Comparison of ENCODE assay signal across 16 mouse cellular contexts in the genomic region with DNA sequence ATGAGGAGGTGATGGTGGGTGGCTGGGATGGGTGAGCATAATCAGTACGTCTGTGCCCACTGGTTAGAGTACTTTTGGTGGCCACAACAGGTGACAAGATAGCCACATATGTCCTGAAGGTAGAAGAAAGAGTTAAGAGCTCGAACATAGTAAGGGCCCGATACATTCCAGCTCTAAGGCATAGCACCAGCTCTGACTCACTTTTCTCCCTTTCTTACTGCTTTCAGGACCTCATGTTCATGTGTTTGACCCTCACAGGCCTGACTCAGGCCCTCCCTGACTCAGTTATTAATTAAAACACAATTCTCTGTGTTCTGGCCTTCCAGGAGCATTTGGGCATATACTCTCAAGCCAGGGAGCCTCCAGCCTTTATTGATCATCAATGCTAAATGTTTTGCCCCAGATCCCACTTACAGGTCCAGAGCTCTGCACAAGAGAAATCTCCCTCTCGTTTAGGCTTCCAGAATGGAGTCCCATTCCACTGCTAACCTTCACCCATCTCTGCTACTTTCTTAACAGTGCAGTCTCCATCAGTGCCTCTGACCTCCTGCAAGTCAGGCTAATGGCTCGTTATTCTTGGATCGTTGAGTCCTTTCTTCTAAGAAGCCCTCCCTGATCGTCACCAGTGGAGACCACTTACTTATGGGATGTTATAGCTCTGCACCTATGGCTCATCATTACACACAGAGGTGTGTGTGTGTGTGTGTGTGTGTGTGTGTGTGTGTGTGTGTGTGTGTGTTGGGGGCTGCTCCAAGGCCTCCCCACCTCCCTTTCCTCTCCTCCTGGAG. TPM values are rescaled to one million over a fixed set of nuclear protein-coding genes. Genes with fewer than 3 reads are reported as not detected.
DNase-seq lines count a peak whose midpoint lies in the region; ATAC-seq and TF ChIP-seq lines count a peak whose summit lies in the region.
"Had no signal": no experiment of that assay in that cellular context is flagged by ENCODE, and none has a peak within 500 bp of the region (broad histone marks: within the 10 kb centered on the region; RNA-seq: fewer than 3 reads in every experiment).

No protein-coding gene starts in this region.

- peaks cover 47% of the 10 kb centered on the region for H3K4me1 ChIP-seq in midbrain, embryonic 10.5 days
- no peaks in the 10 kb centered on the region; the same call in 1 of the 2 replicates for H3K4me1 ChIP-seq in midbrain, embryonic 11.5 days (ENCODE audit: control insufficient read depth, insufficient read depth, low read length)
- peaks cover 26% of the 10 kb centered on the region for H3K4me1 ChIP-seq in embryonic fibroblast, embryonic 13.5 days (ENCODE audit: control insufficient read depth, insufficient read depth, low read length)
- peaks cover 73% of the 10 kb centered on the region for H3K4me1 ChIP-seq in hindbrain, embryonic 13.5 days (replicated peaks)
- peaks cover 66% of the 10 kb centered on the region for H3K4me1 ChIP-seq in neural tube, embryonic 15.5 days
- peaks cover 4% of the 10 kb centered on the region for H3K4me1 ChIP-seq in kidney, embryonic 16.5 days (ENCODE audit: insufficient read depth, low read length)

- no peaks in the 10 kb centered on the region for H3K9me3 ChIP-seq in midbrain, embryonic 10.5 days (replicated peaks)
- H3K9me3 ChIP-seq in midbrain, embryonic 11.5 days (ENCODE audit: control insufficient read depth, low read length) = no peaks in the 10 kb centered on the region
- H3K9me3 ChIP-seq in hindbrain, embryonic 13.5 days = no peaks in the 10 kb centered on the region
- H3K9me3 ChIP-seq in neural tube, embryonic 15.5 days (replicated peaks) = no peaks in the 10 kb centered on the region
- H3K9me3 ChIP-seq in kidney, embryonic 16.5 days (ENCODE audit: low read length) = no peaks in the 10 kb centered on the region
- H3K9me3 ChIP-seq: embryonic facial prominence, embryonic 12.5 days; intestine, embryonic 15.5 days; limb, embryonic 15.5 days had no signal

- WGBS in midbrain, embryonic 10.5 days = 75% methylated on average over 7 of the region's 7 CpGs
- WGBS in midbrain, embryonic 11.5 days = 75% methylated on average over 7 of the region's 7 CpGs
- WGBS in hindbrain, embryonic 13.5 days = 60% methylated on average over 7 of the region's 7 CpGs
- WGBS in neural tube, embryonic 15.5 days = 50% methylated on average over 7 of the region's 7 CpGs
- 57% methylated on average over 7 of the region's 7 CpGs for WGBS in kidney, embryonic 16.5 days

- H3K4me2 ChIP-seq in midbrain, embryonic 11.5 days = no peak overlapping the region
- no peak overlapping the region for H3K4me2 ChIP-seq in hindbrain, embryonic 13.5 days
- peak overlapping the region; percentile 30; the same call in 1 of the 2 replicates for H3K4me2 ChIP-seq in neural tube, embryonic 15.5 days
- no peak overlapping the region for H3K4me2 ChIP-seq in kidney, embryonic 16.5 days (replicated peaks; ENCODE audit: low read depth, low read length)
- H3K4me2 ChIP-seq: embryonic facial prominence, embryonic 12.5 days; intestine, embryonic 15.5 days; limb, embryonic 15.5 days had no signal

- no peak for ATAC-seq in midbrain, embryonic 11.5 days (ENCODE audit: low FRiP score)
- no peak for ATAC-seq in hindbrain, embryonic 13.5 days (ENCODE audit: low FRiP score)
- ATAC-seq in neural tube, embryonic 15.5 days (ENCODE audit: low FRiP score) = no peak
- ATAC-seq in kidney, embryonic 16.5 days (ENCODE audit: low FRiP score, low TSS enrichment) = no peak
- ATAC-seq: CD4-positive, CD25-positive, alpha-beta regulatory T cell, adult 4 months; intestine, embryonic 15.5 days had no signal

- no peak for TF ChIP-seq POLR2A in embryonic fibroblast, embryonic 13.5 days (IDR thresholded peaks at IDR 0.05; ENCODE audit: low read depth, low read length)

- H3K27ac ChIP-seq in midbrain, embryonic 10.5 days (replicated peaks) = 0 out of 2 replicates have a peak overlapping the region, but pooled peaks have one; percentile 28
- H3K27ac ChIP-seq in midbrain, embryonic 11.5 days (ENCODE audit: low read depth, low read length) = no peak overlapping the region
- H3K27ac ChIP-seq in embryonic fibroblast, embryonic 13.5 days (ENCODE audit: insufficient read depth, low read length) = peak overlapping the region; percentile 21
- peak overlapping the region; percentile 76 for H3K27ac ChIP-seq in hindbrain, embryonic 13.5 days
- H3K27ac ChIP-seq in neural tube, embryonic 15.5 days (replicated peaks) = peak overlapping the region; percentile 60
- H3K27ac ChIP-seq in kidney, embryonic 16.5 days (ENCODE audit: low read length) = no peak overlapping the region
- H3K27ac ChIP-seq: embryonic facial prominence, embryonic 12.5 days; intestine, embryonic 15.5 days; kidney, postnatal 0 days; limb, embryonic 15.5 days had no signal

- peaks cover 15% of the 10 kb centered on the region for H3K27me3 ChIP-seq in midbrain, embryonic 10.5 days (ENCODE audit: low read depth, poor library complexity, severe bottlenecking)
- no peaks in the 10 kb centered on the region for H3K27me3 ChIP-seq in midbrain, embryonic 11.5 days (ENCODE audit: control insufficient read depth, insufficient read depth, low read length)
- H3K27me3 ChIP-seq in hindbrain, embryonic 13.5 days = no peaks in the 10 kb centered on the region
- no peaks in the 10 kb centered on the region for H3K27me3 ChIP-seq in neural tube, embryonic 15.5 days (replicated peaks)
- H3K27me3 ChIP-seq in kidney, embryonic 16.5 days (ENCODE audit: insufficient read depth, low read length) = no peaks in the 10 kb centered on the region
- H3K27me3 ChIP-seq: embryonic facial prominence, embryonic 12.5 days; intestine, embryonic 15.5 days; limb, embryonic 15.5 days had no signal

- no peak for TF ChIP-seq CTCF in embryonic fibroblast, embryonic 13.5 days (IDR thresholded peaks at IDR 0.05; ENCODE audit: borderline replicate concordance, insufficient read depth, low read length)

- H3K4me3 ChIP-seq in midbrain, embryonic 10.5 days = no peak overlapping the region
- no peak overlapping the region for H3K4me3 ChIP-seq in midbrain, embryonic 11.5 days (ENCODE audit: low read depth, low read length)
- H3K4me3 ChIP-seq in embryonic fibroblast, embryonic 13.5 days (ENCODE audit: insufficient read depth, low read length) = no peak overlapping the region
- no peak overlapping the region for H3K4me3 ChIP-seq in hindbrain, embryonic 13.5 days
- no peak overlapping the region for H3K4me3 ChIP-seq in neural tube, embryonic 15.5 days (replicated peaks)
- H3K4me3 ChIP-seq in kidney, embryonic 16.5 days (ENCODE audit: low read length) = no peak overlapping the region
- H3K4me3 ChIP-seq: embryonic facial prominence, embryonic 12.5 days; intestine, embryonic 15.5 days; limb, embryonic 15.5 days had no signal

- no peak overlapping the region for H3K9ac ChIP-seq in midbrain, embryonic 11.5 days (ENCODE audit: low read length)
- no peak overlapping the region for H3K9ac ChIP-seq in hindbrain, embryonic 13.5 days
- H3K9ac ChIP-seq in neural tube, embryonic 15.5 days (replicated peaks) = no peak overlapping the region
- no peak overlapping the region for H3K9ac ChIP-seq in kidney, embryonic 16.5 days (replicated peaks; ENCODE audit: low read length)
- H3K9ac ChIP-seq: embryonic facial prominence, embryonic 12.5 days; intestine, embryonic 15.5 days; limb, embryonic 15.5 days had no signal

- DNase-seq in midbrain, embryonic 10.5 days (ENCODE audit: low spot score) = no peak
- DNase-seq in midbrain, embryonic 11.5 days (ENCODE audit: low spot score, missing footprints) = no peak
- DNase-seq in cerebellum, adult 9-10 months = no peak
- DNase-seq: cerebellum, postnatal 36 days; heart, postnatal 14 days; lung, adult 2 months; lung, postnatal 4 days had no signal

- no peaks in the 10 kb centered on the region for H3K36me3 ChIP-seq in midbrain, embryonic 10.5 days
- no peaks in the 10 kb centered on the region for H3K36me3 ChIP-seq in midbrain, embryonic 11.5 days (ENCODE audit: control insufficient read depth, insufficient read depth, low read length)
- no peaks in the 10 kb centered on the region for H3K36me3 ChIP-seq in hindbrain, embryonic 13.5 days
- H3K36me3 ChIP-seq in neural tube, embryonic 15.5 days = no peaks in the 10 kb centered on the region
- no peaks in the 10 kb centered on the region for H3K36me3 ChIP-seq in kidney, embryonic 16.5 days (ENCODE audit: insufficient read depth, low read length)
- H3K36me3 ChIP-seq: embryonic facial prominence, embryonic 12.5 days; intestine, embryonic 15.5 days; limb, embryonic 15.5 days had no signal

RNA-seq across cellular contexts. Expression of a gene that starts 50.1 kb away (rescaled TPM):
- polyA plus RNA-seq in midbrain, embryonic 10.5 days (2016; fragmentation: Nextera tagmentation; extraction: Ambion mirVana) = 0.54 and 1.1 TPM in 2 replicates
- 1.4 and 1.8 TPM in 2 replicates for polyA plus RNA-seq in midbrain, embryonic 11.5 days (2014; fragmentation: Nextera tagmentation; extraction: Ambion mirVana)
- 27.1 and 27.5 TPM in 2 replicates for polyA plus RNA-seq in embryonic fibroblast, embryonic 13.5 days (2011; ENCODE audit: insufficient read length, low read depth, missing spikeins)
- 5.0 and 6.8 TPM in 2 replicates for polyA plus RNA-seq in hindbrain, embryonic 13.5 days (2015; fragmentation: Nextera tagmentation; extraction: Ambion mirVana)
- polyA plus RNA-seq in neural tube, embryonic 15.5 days (2015; fragmentation: Nextera tagmentation; extraction: Ambion mirVana) = 9.5 and 14.9 TPM in 2 replicates
- polyA plus RNA-seq in kidney, embryonic 16.5 days (2015; fragmentation: Nextera tagmentation; extraction: Ambion mirVana) = 1.0 and 1.5 TPM in 2 replicates
- polyA plus RNA-seq: CD4-positive, CD25-positive, alpha-beta regulatory T cell, adult 4 months had no signal

Comparison
In these comparisons a context has a peak if more than half of its experiments do, and no peak if none do; other contexts are left out.
1. H3K27ac ChIP-seq: peak in midbrain, embryonic 10.5 days (single experiment), embryonic fibroblast, embryonic 13.5 days (single experiment), hindbrain, embryonic 13.5 days (single experiment) and neural tube, embryonic 15.5 days (single experiment); none in midbrain, embryonic 11.5 days (single experiment) and kidney, embryonic 16.5 days (single experiment).